Mouse (Mus musculus): ENCODE data around the gene Rnf149. TPM values are rescaled to one million over a fixed set of nuclear protein-coding genes. Genes with fewer than 3 reads are reported as not detected.

Gene Rnf149
- polyA plus RNA-seq, 1 experiment from 2014 or later = 21.2 TPM

DNA sequence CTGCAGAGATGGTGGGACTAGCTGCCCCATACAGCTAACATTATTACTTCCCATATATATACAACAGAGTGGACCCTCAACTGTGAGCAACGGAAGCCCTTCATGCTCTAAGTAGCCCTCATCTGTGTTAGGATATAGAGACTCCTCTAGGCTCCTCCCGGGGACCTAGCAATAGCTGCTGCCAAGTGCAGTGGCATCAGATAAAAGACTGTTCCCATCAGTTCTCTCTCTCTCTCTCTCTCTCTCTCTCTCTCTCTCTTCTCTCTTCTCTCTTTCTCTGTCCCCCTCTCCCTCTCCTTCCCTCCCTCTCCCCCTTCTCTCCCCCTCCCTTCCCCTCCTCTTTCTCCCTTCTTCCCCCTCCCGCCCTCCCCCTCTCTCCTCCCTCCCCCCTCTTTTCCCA is 4.0 kb upstream of the Rnf149 start:
- ATAC-seq = no peak
- Histone ChIP-seq H3K4me2 (ENCODE audit: low read length) (no peak overlapping the region), H3K9ac (ENCODE audit: low read depth, low read length) (no peak overlapping the region), H3K36me3 (ENCODE audit: control insufficient read depth, insufficient read depth, low read length) (no peaks in the 10 kb centered on the region), H3K27me3 (replicated peaks; ENCODE audit: control insufficient read depth, insufficient read depth, low read length) (no peaks in the 10 kb centered on the region), H3K27ac (ENCODE audit: low read depth, low read length) (no peak overlapping the region), H3K4me3 (ENCODE audit: low read length) (no peak overlapping the region), H3K9me3 (ENCODE audit: control insufficient read depth, low read length) (no peaks in the 10 kb centered on the region), H3K4me1 (ENCODE audit: control insufficient read depth, insufficient read depth, low read depth, low read length) (peaks cover 3% of the 10 kb centered on the region)
- WGBS = 74% methylated on average over 2 of the region's 3 CpGs

GRCm38 (mm10) chr1:39579139-39579538 is 1.9 kb upstream of the Rnf149 start:
- Histone ChIP-seq H3K27ac (ENCODE audit: low read depth, low read length) (no peak overlapping the region), H3K4me3 (ENCODE audit: low read length) (no peak overlapping the region), H3K4me2 (ENCODE audit: low read length) (no peak overlapping the region), H3K9ac (ENCODE audit: low read depth, low read length) (no peak overlapping the region), H3K27me3 (replicated peaks; ENCODE audit: control insufficient read depth, insufficient read depth, low read length) (no peaks in the 10 kb centered on the region), H3K9me3 (ENCODE audit: control insufficient read depth, low read length) (no peaks in the 10 kb centered on the region), H3K36me3 (ENCODE audit: control insufficient read depth, insufficient read depth, low read length) (no peaks in the 10 kb centered on the region), H3K4me1 (ENCODE audit: control insufficient read depth, insufficient read depth, low read depth, low read length) (peaks cover 12% of the 10 kb centered on the region)
- 88% methylated on average over 6 of the region's 6 CpGs for WGBS
- no peak for ATAC-seq

DNA sequence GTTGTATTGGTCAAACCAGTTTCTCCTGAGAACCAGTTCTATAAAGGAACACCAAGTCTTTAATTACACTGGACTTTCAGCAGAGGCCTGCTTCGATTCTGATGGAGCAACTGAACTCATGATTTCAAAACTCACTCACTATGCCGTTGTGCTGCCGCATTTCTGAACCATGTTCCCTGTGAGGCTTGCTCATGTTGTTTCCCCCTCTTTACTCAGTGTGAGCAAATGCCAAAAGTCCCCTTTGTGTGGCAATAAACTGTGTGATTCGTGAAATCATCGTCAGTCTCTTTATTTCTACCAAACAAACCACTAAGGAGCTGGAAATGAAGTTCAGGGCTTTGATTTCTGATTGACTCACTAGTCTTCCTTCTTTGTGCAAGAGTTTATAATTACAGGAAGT is 1.2 kb upstream of the Rnf149 start:
- no peaks in the 10 kb centered on the region for H3K36me3 ChIP-seq (ENCODE audit: control insufficient read depth, insufficient read depth, low read length)
- no peak overlapping the region for H3K9ac ChIP-seq (ENCODE audit: low read depth, low read length)
- no peak for ATAC-seq
- no peaks in the 10 kb centered on the region for H3K27me3 ChIP-seq (replicated peaks; ENCODE audit: control insufficient read depth, insufficient read depth, low read length)
- no peak overlapping the region for H3K27ac ChIP-seq (ENCODE audit: low read depth, low read length)
- no peak overlapping the region for H3K4me3 ChIP-seq (ENCODE audit: low read length)
- H3K9me3 ChIP-seq (ENCODE audit: control insufficient read depth, low read length) = no peaks in the 10 kb centered on the region
- no peak overlapping the region for H3K4me2 ChIP-seq (ENCODE audit: low read length)
- WGBS = 92% methylated on average over 5 of the region's 5 CpGs
- peaks cover 12% of the 10 kb centered on the region for H3K4me1 ChIP-seq (ENCODE audit: control insufficient read depth, insufficient read depth, low read depth, low read length)

DNA sequence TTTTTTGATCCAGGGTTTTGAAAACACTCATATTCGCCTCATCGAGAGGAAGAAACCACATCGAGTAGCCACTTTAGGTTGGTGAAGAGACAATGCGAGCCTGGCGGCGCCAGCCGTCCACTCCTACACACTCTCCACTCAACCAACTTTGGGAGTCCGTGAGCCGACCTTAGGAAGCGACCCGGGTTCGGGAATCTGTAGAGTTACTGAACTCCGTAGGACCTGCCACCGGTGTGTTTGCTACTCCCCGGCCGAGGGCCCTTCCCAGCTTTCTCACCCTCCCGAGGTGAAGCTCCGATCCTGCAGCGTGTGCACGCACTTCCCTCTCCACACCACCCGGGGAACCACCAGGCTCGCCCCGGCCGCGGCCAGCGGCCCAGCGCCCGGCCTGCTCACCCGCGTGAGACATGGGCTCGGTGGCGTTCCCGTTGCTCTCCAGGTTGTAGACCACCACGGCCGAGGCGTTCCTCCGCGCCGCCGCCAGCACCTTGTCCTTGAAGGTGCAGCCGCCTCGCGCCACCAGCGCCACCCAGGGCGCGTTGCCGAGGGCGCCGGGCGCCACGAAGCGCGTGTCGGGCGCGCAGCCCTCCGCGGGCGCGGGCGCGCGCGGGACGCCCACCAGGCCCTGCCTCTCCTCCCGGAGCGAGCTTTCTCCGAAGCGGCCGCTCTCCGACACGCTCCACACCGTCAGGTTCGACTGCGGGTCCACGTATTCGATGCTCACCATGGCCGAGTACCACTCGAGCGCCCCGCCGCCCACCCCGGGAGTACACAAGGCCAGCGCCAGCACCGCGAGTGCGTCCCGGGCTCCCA is 568 bp downstream of the Rnf149 start:
- Histone ChIP-seq H3K4me3 (ENCODE audit: low read length) (peak overlapping the region; percentile 97), H3K27ac (ENCODE audit: low read depth, low read length) (peak overlapping the region; percentile 97), H3K4me2 (ENCODE audit: low read length) (peak overlapping the region; percentile 83), H3K27me3 (replicated peaks; ENCODE audit: control insufficient read depth, insufficient read depth, low read length) (no peaks in the 10 kb centered on the region), H3K9me3 (ENCODE audit: control insufficient read depth, low read length) (no peaks in the 10 kb centered on the region), H3K36me3 (ENCODE audit: control insufficient read depth, insufficient read depth, low read length) (no peaks in the 10 kb centered on the region), H3K4me1 (ENCODE audit: control insufficient read depth, insufficient read depth, low read depth, low read length) (peaks cover 12% of the 10 kb centered on the region), H3K9ac (ENCODE audit: low read depth, low read length) (peak overlapping the region; percentile 97)
- ATAC-seq = peak; percentile 87
- 0% methylated on average over 76 of the region's 88 CpGs for WGBS

DNA sequence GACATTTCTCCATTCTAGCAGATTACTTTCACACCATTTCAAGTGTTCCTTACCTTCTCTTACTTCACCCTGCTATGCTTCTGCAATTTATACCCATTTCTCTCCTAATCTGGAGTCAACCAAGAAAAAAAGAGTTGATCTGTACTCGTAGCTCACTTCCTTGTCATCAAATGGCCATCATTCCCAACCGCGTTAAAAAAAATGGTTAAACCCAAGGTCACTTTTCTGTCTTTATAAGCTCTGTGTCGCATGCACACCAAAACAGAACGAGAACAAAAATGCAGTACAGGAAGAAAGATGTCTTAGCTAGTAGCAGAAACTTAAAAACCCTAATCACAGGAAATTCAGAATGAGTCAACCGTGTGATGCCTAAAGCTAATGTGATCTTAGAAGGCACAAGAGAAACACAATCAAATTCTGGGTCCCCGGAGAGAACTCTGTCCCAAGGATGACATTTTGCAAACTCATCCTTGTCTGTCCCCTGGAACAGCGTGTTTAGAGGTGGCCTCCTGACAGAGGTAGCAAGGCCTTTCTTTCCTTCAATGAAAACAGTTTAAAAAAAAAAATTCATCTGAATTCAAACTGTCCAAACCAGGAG is 1.3 kb downstream of the Rnf149 start:
- ATAC-seq = no peak
- 16% methylated on average over 8 of the region's 8 CpGs for WGBS
- H3K27ac ChIP-seq (ENCODE audit: low read depth, low read length) = peak overlapping the region; percentile 97; the same call in 1 of the 2 replicates
- H3K4me3 ChIP-seq (ENCODE audit: low read length) = peak overlapping the region; percentile 97
- H3K9ac ChIP-seq (ENCODE audit: low read depth, low read length) = peak overlapping the region; percentile 97
- no peaks in the 10 kb centered on the region for H3K27me3 ChIP-seq (replicated peaks; ENCODE audit: control insufficient read depth, insufficient read depth, low read length)
- H3K36me3 ChIP-seq (ENCODE audit: control insufficient read depth, insufficient read depth, low read length) = no peaks in the 10 kb centered on the region
- H3K4me2 ChIP-seq (ENCODE audit: low read length) = peak overlapping the region; percentile 83
- H3K9me3 ChIP-seq (ENCODE audit: control insufficient read depth, low read length) = no peaks in the 10 kb centered on the region
- H3K4me1 ChIP-seq (ENCODE audit: control insufficient read depth, insufficient read depth, low read depth, low read length) = peaks cover 12% of the 10 kb centered on the region

DNA sequence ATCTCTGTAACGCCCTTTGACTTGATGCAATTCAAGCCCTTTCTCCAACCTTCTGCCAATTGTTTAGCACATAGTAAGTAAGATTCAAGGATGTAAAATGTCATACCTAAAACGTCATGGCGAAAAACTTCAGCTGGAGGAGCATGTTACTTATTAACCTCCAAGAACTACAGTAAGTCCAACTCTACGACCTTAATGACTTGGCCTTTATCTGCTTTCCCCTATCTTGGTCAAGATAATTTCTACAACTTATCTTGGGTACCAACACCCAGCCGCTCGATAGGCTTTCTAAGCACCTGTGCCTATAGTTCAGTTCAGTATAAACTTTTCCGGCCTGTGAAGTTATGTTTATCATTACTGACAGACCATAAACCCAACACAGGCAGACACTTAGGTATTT is 3.3 kb downstream of the Rnf149 start:
- H3K4me1 ChIP-seq (ENCODE audit: control insufficient read depth, insufficient read depth, low read depth, low read length) = peaks cover 12% of the 10 kb centered on the region

DNA sequence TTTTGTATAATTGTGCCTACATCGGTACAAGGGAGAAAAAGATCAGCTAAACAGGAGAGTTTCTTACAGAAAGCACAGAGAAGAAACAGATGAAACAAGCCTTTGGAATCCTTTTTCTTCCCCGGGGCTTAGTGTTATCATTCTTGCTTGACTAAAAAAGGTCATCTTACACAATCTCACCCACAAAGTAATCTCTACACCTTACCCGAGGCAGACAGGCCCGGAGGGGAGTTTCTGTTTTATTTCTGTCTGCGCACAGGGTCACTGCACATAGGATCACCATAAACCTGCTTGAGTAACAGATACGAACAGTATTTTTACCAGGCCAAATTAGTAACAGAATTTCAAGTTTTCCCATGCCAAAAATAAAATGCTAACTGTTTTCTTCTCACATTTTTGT is 5.6 kb downstream of the Rnf149 start:
- H3K9me3 ChIP-seq (ENCODE audit: control insufficient read depth, low read length) = no peaks in the 10 kb centered on the region
- H3K27ac ChIP-seq (ENCODE audit: low read depth, low read length) = no peak overlapping the region
- peaks cover 12% of the 10 kb centered on the region for H3K4me1 ChIP-seq (ENCODE audit: control insufficient read depth, insufficient read depth, low read depth, low read length)
- H3K9ac ChIP-seq (ENCODE audit: low read depth, low read length) = no peak overlapping the region
- ATAC-seq = no peak
- WGBS = 76% methylated on average over 6 of the region's 6 CpGs
- H3K4me3 ChIP-seq (ENCODE audit: low read length) = no peak overlapping the region
- H3K36me3 ChIP-seq (ENCODE audit: control insufficient read depth, insufficient read depth, low read length) = no peaks in the 10 kb centered on the region
- H3K27me3 ChIP-seq (replicated peaks; ENCODE audit: control insufficient read depth, insufficient read depth, low read length) = no peaks in the 10 kb centered on the region
- no peak overlapping the region for H3K4me2 ChIP-seq (ENCODE audit: low read length)

More for the DNA sequence above, 3.3 kb downstream of the Rnf149 start:
- no peak overlapping the region for H3K9ac ChIP-seq (ENCODE audit: low read depth, low read length)
- H3K27ac ChIP-seq (ENCODE audit: low read depth, low read length) = no peak overlapping the region
- no peaks in the 10 kb centered on the region for H3K27me3 ChIP-seq (replicated peaks; ENCODE audit: control insufficient read depth, insufficient read depth, low read length)
- H3K36me3 ChIP-seq (ENCODE audit: control insufficient read depth, insufficient read depth, low read length) = no peaks in the 10 kb centered on the region
- H3K4me3 ChIP-seq (ENCODE audit: low read length) = no peak overlapping the region
- ATAC-seq = no peak
- WGBS = 90% methylated on average over 7 of the region's 7 CpGs
- no peaks in the 10 kb centered on the region for H3K9me3 ChIP-seq (ENCODE audit: control insufficient read depth, low read length)
- no peak overlapping the region for H3K4me2 ChIP-seq (ENCODE audit: low read length)

GRCm38 (mm10) chr1:39568079-39568478 is 9.1 kb downstream of the Rnf149 start:
- H3K36me3 ChIP-seq (ENCODE audit: control insufficient read depth, insufficient read depth, low read length) = no peaks in the 10 kb centered on the region
- no peak overlapping the region for H3K9ac ChIP-seq (ENCODE audit: low read depth, low read length)
- no peak overlapping the region for H3K27ac ChIP-seq (ENCODE audit: low read depth, low read length)
- no peak for ATAC-seq
- no peaks in the 10 kb centered on the region for H3K27me3 ChIP-seq (replicated peaks; ENCODE audit: control insufficient read depth, insufficient read depth, low read length)
- H3K4me1 ChIP-seq (ENCODE audit: control insufficient read depth, insufficient read depth, low read depth, low read length) = peaks cover 2% of the 10 kb centered on the region; the same call in 1 of the 2 replicates
- no peak overlapping the region for H3K4me3 ChIP-seq (ENCODE audit: low read length)
- H3K9me3 ChIP-seq (ENCODE audit: control insufficient read depth, low read length) = no peaks in the 10 kb centered on the region
- H3K4me2 ChIP-seq (ENCODE audit: low read length) = no peak overlapping the region

DNA sequence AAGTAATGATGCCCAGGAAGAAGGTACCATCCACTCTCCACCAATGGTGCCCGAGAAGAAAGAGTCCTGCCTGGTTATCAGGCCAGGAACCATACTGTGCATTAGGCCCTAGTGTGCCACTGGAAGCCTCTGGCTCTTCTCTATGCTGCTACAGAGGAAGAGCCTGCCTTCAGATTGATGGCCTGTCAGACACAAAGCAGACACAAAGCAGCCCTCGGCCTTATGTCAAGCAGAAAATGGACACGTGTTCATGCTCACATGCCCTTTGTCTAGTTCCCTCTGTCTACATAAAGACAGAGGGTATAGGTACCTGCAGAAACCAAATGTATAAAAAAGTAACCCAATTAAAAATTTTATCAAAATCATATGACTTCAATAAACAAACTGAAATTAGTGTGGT is 12.6 kb downstream of the Rnf149 start:
- Histone ChIP-seq H3K4me3 (ENCODE audit: low read length) (no peak overlapping the region), H3K9me3 (ENCODE audit: control insufficient read depth, low read length) (no peaks in the 10 kb centered on the region), H3K9ac (ENCODE audit: low read depth, low read length) (no peak overlapping the region), H3K27me3 (replicated peaks; ENCODE audit: control insufficient read depth, insufficient read depth, low read length) (no peaks in the 10 kb centered on the region), H3K36me3 (ENCODE audit: control insufficient read depth, insufficient read depth, low read length) (no peaks in the 10 kb centered on the region), H3K27ac (ENCODE audit: low read depth, low read length) (no peak overlapping the region), H3K4me2 (ENCODE audit: low read length) (no peak overlapping the region), H3K4me1 (ENCODE audit: control insufficient read depth, insufficient read depth, low read depth, low read length) (peaks cover 2% of the 10 kb centered on the region; the same call in 1 of the 2 replicates)
- no peak for ATAC-seq
- 40% methylated on average over 3 of the region's 3 CpGs for WGBS

Measured in hindbrain, embryonic 16.5 days (tissue).